Mouse (Mus musculus) limb, embryonic 14.5 days (tissue): ENCODE results near the gene Ahnak. TPM values are rescaled to one million over a fixed set of nuclear protein-coding genes. Genes with fewer than 3 reads are reported as not detected.
A peak's percentile ranks its signal among the peaks of the same experiment; 100 is the strongest.
"Not testable (repeated sequence)": the region's sequence is repeated elsewhere in the genome, so short reads cannot be mapped to it uniquely, and the experiment has no call there.

Experiments
- ATAC-seq: fragments of 200-750 bp; cut with Nextera tagmentation; 2 replicates; pipeline ENCODE4 v1.8.0; 2017; ENCODE audit warnings: low read depth, moderate number of reproducible peaks, moderate TSS enrichment; ENCODE audit not compliant: low FRiP score
- DNase-seq: peaks from one replicate; pipeline ENCODE4 v3.0.0-alpha.2; 2015; ENCODE audit warnings: low spot score
- H3K27ac ChIP-seq: fragments of 300-500 bp; sonication (generic); replicated peaks from 2 replicates; pipeline ENCODE4 v1.5.1; 2014; ENCODE audit warnings: low read depth, mild to moderate bottlenecking, low read length, moderate library complexity, mixed read lengths
- H3K27me3 ChIP-seq: fragments of 300-500 bp; sonication (generic); 2 replicates; pipeline ENCODE4 v1.6.1; 2014; ENCODE audit warnings: low read length, mixed read lengths; ENCODE audit not compliant: control insufficient read depth, insufficient read depth
- H3K36me3 ChIP-seq: fragments of 300-500 bp; sonication (generic); 2 replicates; pipeline ENCODE4 v1.6.1; 2014; ENCODE audit warnings: mild to moderate bottlenecking, low read length, moderate library complexity, mixed read lengths; ENCODE audit not compliant: control insufficient read depth, insufficient read depth
- H3K4me1 ChIP-seq: fragments of 300-500 bp; sonication (generic); 2 replicates; pipeline ENCODE4 v1.6.1; 2014; ENCODE audit warnings: antibody characterized with exemption, low read length, mixed read lengths; ENCODE audit not compliant: control insufficient read depth, insufficient read depth
- H3K4me2 ChIP-seq: fragments of 300-500 bp; sonication (generic); replicated peaks from 2 replicates; pipeline ENCODE4 v1.6.1; 2014; ENCODE audit warnings: low read depth, mild to moderate bottlenecking, low read length, moderate library complexity; ENCODE audit not compliant: severe bottlenecking
- H3K4me3 ChIP-seq: fragments of 300-500 bp; sonication (generic); replicated peaks from 2 replicates; pipeline ENCODE4 v1.5.1; 2014; ENCODE audit warnings: low read length
- H3K9ac ChIP-seq: fragments of 300-500 bp; sonication (generic); 2 replicates; pipeline ENCODE4 v1.6.1; 2014; ENCODE audit warnings: mild to moderate bottlenecking, low read depth, low read length, moderate library complexity; ENCODE audit not compliant: severe bottlenecking
- H3K9me3 ChIP-seq: fragments of 300-500 bp; sonication (generic); 2 replicates; pipeline ENCODE4 v1.6.1; 2016; ENCODE audit warnings: low read length; ENCODE audit not compliant: control insufficient read depth
- POLR2A ChIP-seq: fragments of 200-500 bp; IDR thresholded peaks from 2 replicates; pipeline ENCODE4 v1.8.0; 2012; ENCODE audit warnings: inconsistent platforms, mild to moderate bottlenecking, moderate library complexity, borderline replicate concordance; ENCODE audit not compliant: insufficient read depth, insufficient read length; ENCODE audit errors: extremely low read depth
- WGBS: fragments of 180-500 bp; shearing (Covaris S2); extraction: QIAGEN DNeasy Blood & Tissue Kit; methylation state at CpG from one replicate; pipeline ENCODE4 v1.1.7; 2014; 5-methylcytosine and 5-hydroxymethylcytosine counted together
- polyA plus RNA-seq, 2 experiments: library from polyadenylated mRNA; depleted of rRNA in 1 of 2; stranded (reverse) in 1 of 2; unstranded in 1 of 2; fragments of >200 nt; fragmentation: Nextera tagmentation in 1 of 2; extraction: Ambion mirVana in 1 of 2; gene quantifications; 2 replicates each; pipeline versions ENCODE4 v1.2.1 to v1.2.3; 2012 to 2014

The Ahnak gene
- polyA plus RNA-seq, 2 experiments = 31.4 to 61.6 TPM

GRCm38 (mm10) chr19:8967893-8968292 lies 21.2 kb upstream of the Ahnak start:
- 5% methylated on average over 9 of the region's 9 CpGs for WGBS
- peak overlapping the region; percentile 90 for H3K4me2 ChIP-seq
- peak overlapping the region; percentile 97 for H3K9ac ChIP-seq
- H3K4me3 ChIP-seq = peak overlapping the region; percentile 92
- peaks cover 78% of the 10 kb centered on the region for H3K36me3 ChIP-seq
- H3K27ac ChIP-seq = peak overlapping the region; percentile 86
- no peak for DNase-seq
- TF ChIP-seq POLR2A = no peak
- H3K9me3 ChIP-seq = no peaks in the 10 kb centered on the region
- no peak for ATAC-seq
- H3K27me3 ChIP-seq = no peaks in the 10 kb centered on the region
- H3K4me1 ChIP-seq = peaks cover 19% of the 10 kb centered on the region; the same call in 1 of the 2 replicates

GRCm38 (mm10) chr19:8972491-8972890 lies 16.6 kb upstream of the Ahnak start:
- not testable (repeated sequence) for H3K9me3 ChIP-seq, H3K9ac ChIP-seq, ATAC-seq, H3K27me3 ChIP-seq, H3K4me2 ChIP-seq, H3K4me3 ChIP-seq, DNase-seq, H3K27ac ChIP-seq, H3K4me1 ChIP-seq
- WGBS = 90% methylated on average over 8 of the region's 8 CpGs
- peaks cover 91% of the 10 kb centered on the region for H3K36me3 ChIP-seq

DNA sequence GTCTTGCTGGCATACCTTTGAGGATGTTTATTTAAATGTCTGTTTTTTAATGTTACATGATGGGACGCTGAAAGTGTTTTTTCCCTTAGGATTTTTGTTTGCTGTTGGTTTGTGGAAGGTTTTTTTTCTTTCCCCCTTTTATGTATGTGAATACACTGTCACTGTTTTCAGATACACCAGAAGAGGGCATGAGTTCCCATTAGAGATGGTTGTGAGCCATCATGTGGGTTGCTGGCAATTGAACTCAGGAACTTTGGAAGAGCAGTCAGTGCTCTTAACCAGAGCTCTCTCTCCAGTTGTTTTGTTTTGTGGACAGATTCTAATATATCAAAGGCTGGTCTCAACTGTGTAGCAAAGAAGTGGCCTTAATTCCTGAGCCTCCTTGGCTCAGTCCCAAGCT lies 14.4 kb upstream of the Ahnak start:
- H3K36me3 ChIP-seq = peaks cover 99% of the 10 kb centered on the region
- ATAC-seq = no peak

GRCm38 (mm10) chr19:8975491-8975890 lies 13.6 kb upstream of the Ahnak start:
- Histone ChIP-seq H3K4me1 (no peaks in the 10 kb centered on the region), H3K36me3 (peaks cover 98% of the 10 kb centered on the region), H3K27ac (no peak overlapping the region), H3K9me3 (no peaks in the 10 kb centered on the region), H3K4me2 (no peak overlapping the region), H3K4me3 (no peak overlapping the region), H3K9ac (no peak overlapping the region), H3K27me3 (no peaks in the 10 kb centered on the region)
- TF ChIP-seq POLR2A = no peak
- DNase-seq (no peak), ATAC-seq (no peak)
- WGBS = 95% methylated on average over 2 of the region's 2 CpGs

More for the DNA sequence above, 14.4 kb upstream of the Ahnak start:
- WGBS = 89% methylated on average over 1 of the region's 1 CpGs
- TF ChIP-seq POLR2A = no peak
- Histone ChIP-seq H3K27ac (no peak overlapping the region), H3K9ac (no peak overlapping the region), H3K9me3 (no peaks in the 10 kb centered on the region), H3K4me3 (no peak overlapping the region), H3K27me3 (no peaks in the 10 kb centered on the region), H3K4me1 (no peaks in the 10 kb centered on the region), H3K4me2 (no peak overlapping the region)
- DNase-seq = no peak

GRCm38 (mm10) chr19:8976535-8976934 lies 12.5 kb upstream of the Ahnak start:
- H3K9ac ChIP-seq = no peak overlapping the region
- 30% methylated on average over 3 of the region's 3 CpGs for WGBS
- TF ChIP-seq POLR2A = no peak
- no peaks in the 10 kb centered on the region for H3K9me3 ChIP-seq
- no peak overlapping the region for H3K27ac ChIP-seq
- ATAC-seq (peak; percentile 81), DNase-seq (peak; percentile 73)
- H3K4me3 ChIP-seq = no peak overlapping the region
- H3K4me1 ChIP-seq = no peaks in the 10 kb centered on the region
- H3K4me2 ChIP-seq = no peak overlapping the region
- peaks cover 95% of the 10 kb centered on the region for H3K36me3 ChIP-seq
- no peaks in the 10 kb centered on the region for H3K27me3 ChIP-seq

- no peaks in the 10 kb centered on the region for H3K9me3 ChIP-seq
- H3K36me3 ChIP-seq = peaks cover 56% of the 10 kb centered on the region
- H3K4me3 ChIP-seq = no peak overlapping the region
- no peaks in the 10 kb centered on the region for H3K27me3 ChIP-seq
- 38% methylated on average over 5 of the region's 5 CpGs for WGBS
- H3K9ac ChIP-seq = no peak overlapping the region
- no peak for DNase-seq
- 0 out of 2 replicates have a peak overlapping the region, but pooled peaks have one; percentile 29 for H3K27ac ChIP-seq
- peaks cover 21% of the 10 kb centered on the region for H3K4me1 ChIP-seq
- ATAC-seq = no peak
- TF ChIP-seq POLR2A = no peak
- H3K4me2 ChIP-seq = no peak overlapping the region
Measured at GRCm38 (mm10) chr19:8980771-8981170, 8.3 kb upstream of the Ahnak start.
